Mouse (Mus musculus) CH12.LX (cell line): ENCODE data around the gene Palmd. TPM values are rescaled to one million over a fixed set of nuclear protein-coding genes. Genes with fewer than 3 reads are reported as not detected.

Experiments
- DNase-seq: peaks from one replicate; pipeline ENCODE4 v3.0.0-alpha.2; 2013; ENCODE audit errors: extremely low read depth
- H3K27ac ChIP-seq: 2 replicates; pipeline ENCODE4 v1.5.1; 2012; ENCODE audit warnings: low read depth, mild to moderate bottlenecking, control low read depth, moderate library complexity; ENCODE audit not compliant: insufficient read depth
- H3K27me3 ChIP-seq: replicated peaks from 2 replicates; pipeline ENCODE3; 2012; ENCODE audit warnings: inconsistent platforms
- H3K36me3 ChIP-seq, 2 experiments: replicated peaks in 1 of 2; 2 replicates each; pipeline versions ENCODE3 to v1.6.1; 2012; ENCODE audit warnings: inconsistent platforms in 1 of 2, low read length in 1 of 2, mild to moderate bottlenecking in 1 of 2, mixed read lengths in 1 of 2, moderate library complexity in 1 of 2; ENCODE audit not compliant: control insufficient read depth in 1 of 2, insufficient read depth in 1 of 2
- H3K4me1 ChIP-seq, 2 experiments: 2 replicates each; pipeline ENCODE4 v1.6.1; 2012; ENCODE audit warnings: inconsistent platforms in 1 of 2, moderate library complexity in 1 of 2; ENCODE audit not compliant: insufficient read depth in 2 of 2, control insufficient read depth in 1 of 2
- H3K4me2 ChIP-seq: 2 replicates; pipeline ENCODE4 v1.6.1; 2012; ENCODE audit warnings: low read depth, mild to moderate bottlenecking, control low read depth; ENCODE audit not compliant: poor library complexity, insufficient read depth, severe bottlenecking
- H3K4me3 ChIP-seq, 3 experiments: fragments of 150-350 bp in 1 of 3; sonication (generic) in 1 of 3; replicated peaks in 1 of 3; 2 replicates each; pipeline versions ENCODE3 to v1.5.1; 2011 to 2012; ENCODE audit warnings: low read depth in 2 of 3, low read length in 2 of 3, mild to moderate bottlenecking in 2 of 3, moderate library complexity in 2 of 3, control low read depth in 1 of 3, improper control_type of control experiment in 1 of 3, inconsistent platforms in 1 of 3, mixed read lengths in 1 of 3; ENCODE audit not compliant: poor library complexity in 1 of 3
- H3K79me2 ChIP-seq: replicated peaks from 2 replicates; pipeline ENCODE4 v1.6.1; 2012; ENCODE audit warnings: mild to moderate bottlenecking, moderate library complexity; ENCODE audit not compliant: control insufficient read depth, poor library complexity, insufficient read depth, severe bottlenecking; ENCODE audit errors: extremely low read depth
- H3K9ac ChIP-seq: 2 replicates; pipeline ENCODE4 v1.6.1; 2012; ENCODE audit warnings: low read depth, mild to moderate bottlenecking, control low read depth, moderate library complexity; ENCODE audit not compliant: insufficient read depth
- H3K9me3 ChIP-seq: replicated peaks from 2 replicates; pipeline ENCODE3; 2012; ENCODE audit warnings: low read length, inconsistent platforms, mixed read lengths
- BHLHE40 ChIP-seq: IDR thresholded peaks from 2 replicates; pipeline ENCODE4 v1.6.1; 2011; ENCODE audit warnings: mild to moderate bottlenecking, low read depth, low read length, improper control_type of control experiment
- E2F4 ChIP-seq: IDR thresholded peaks from 2 replicates; pipeline ENCODE4 v1.6.1; 2011; ENCODE audit warnings: low read depth, low read length, improper control_type of control experiment; ENCODE audit not compliant: insufficient replicate concordance
- ELF1 ChIP-seq: IDR thresholded peaks from 2 replicates; pipeline ENCODE4 v1.6.1; 2014; ENCODE audit warnings: low read depth, mild to moderate bottlenecking, inconsistent platforms, low read length, improper control_type of control experiment
- HCFC1 ChIP-seq: IDR thresholded peaks from 2 replicates; pipeline ENCODE4 v1.6.1; 2012; ENCODE audit warnings: low read depth, mild to moderate bottlenecking, inconsistent platforms, low read length, improper control_type of control experiment
- IRF4 ChIP-seq: IDR thresholded peaks from 2 replicates; pipeline ENCODE4 v1.6.1; 2014; ENCODE audit warnings: low read depth, mild to moderate bottlenecking, inconsistent platforms, low read length, improper control_type of control experiment
- JUND ChIP-seq: conservative IDR thresholded peaks from 2 replicates; pipeline ENCODE4 v1.6.1; 2011; ENCODE audit warnings: low read depth, low read length, improper control_type of control experiment
- KAT2A ChIP-seq: IDR thresholded peaks from 2 replicates; pipeline ENCODE4 v1.6.1; 2012; ENCODE audit warnings: low read length, improper control_type of control experiment, inconsistent platforms; ENCODE audit not compliant: insufficient replicate concordance
- MAFK ChIP-seq: IDR thresholded peaks from 2 replicates; pipeline ENCODE4 v1.6.1; 2011; ENCODE audit warnings: low read length, improper control_type of control experiment; ENCODE audit not compliant: insufficient replicate concordance
- MAX ChIP-seq: IDR thresholded peaks from 2 replicates; pipeline ENCODE4 v1.6.1; 2011; ENCODE audit warnings: low read length, improper control_type of control experiment
- MEF2A ChIP-seq: IDR thresholded peaks from 2 replicates; pipeline ENCODE4 v1.6.1; 2014; ENCODE audit warnings: low read depth, mild to moderate bottlenecking, inconsistent platforms, low read length, improper control_type of control experiment, borderline replicate concordance
- MXI1 ChIP-seq: IDR thresholded peaks from 2 replicates; pipeline ENCODE4 v1.6.1; 2011; ENCODE audit warnings: mild to moderate bottlenecking, low read depth, low read length, improper control_type of control experiment
- MYC ChIP-seq: IDR thresholded peaks from 2 replicates; pipeline ENCODE4 v1.6.1; 2011; ENCODE audit warnings: low read depth, mild to moderate bottlenecking, improper control_type of control experiment, low read length
- NRF1 ChIP-seq: IDR thresholded peaks from 2 replicates; pipeline ENCODE4 v1.6.1; 2014; ENCODE audit warnings: low read depth, mild to moderate bottlenecking, inconsistent platforms, low read length, improper control_type of control experiment, moderate library complexity
- PAX5 ChIP-seq: IDR thresholded peaks from 2 replicates; pipeline ENCODE4 v1.6.1; 2012; ENCODE audit warnings: low read length, inconsistent platforms, mixed read lengths
- POLR2AphosphoS2 ChIP-seq: IDR thresholded peaks from 2 replicates; pipeline ENCODE4 v1.6.1; 2011; ENCODE audit warnings: low read depth, low read length, improper control_type of control experiment
- RAD21 ChIP-seq: IDR thresholded peaks from 2 replicates; pipeline ENCODE4 v1.6.1; 2011; ENCODE audit warnings: low read depth, mild to moderate bottlenecking, low read length, improper control_type of control experiment, moderate library complexity
- SIN3A ChIP-seq: IDR thresholded peaks from 2 replicates; pipeline ENCODE4 v1.6.1; 2012; ENCODE audit warnings: low read length, improper control_type of control experiment, inconsistent platforms
- TBP ChIP-seq: conservative IDR thresholded peaks from 2 replicates; pipeline ENCODE4 v1.6.1; 2011; ENCODE audit warnings: low read depth, low read length, improper control_type of control experiment
- TCF12 ChIP-seq: IDR thresholded peaks from 2 replicates; pipeline ENCODE4 v1.6.1; 2014; ENCODE audit warnings: low read depth, mild to moderate bottlenecking, inconsistent platforms, low read length, improper control_type of control experiment
- USF1 ChIP-seq: IDR thresholded peaks from 2 replicates; pipeline ENCODE4 v1.6.1; 2014; ENCODE audit warnings: low read depth, mild to moderate bottlenecking, inconsistent platforms, low read length, improper control_type of control experiment
- USF2 ChIP-seq: conservative IDR thresholded peaks from 2 replicates; pipeline ENCODE4 v1.6.1; 2011; ENCODE audit warnings: low read depth, low read length, improper control_type of control experiment
- dilution Hi-C: fragments of 300-500 bp; cut with MboI; formaldehyde crosslinking; loops from 2 replicates; pipeline ENCODE4 v1.14.3; 2020; ENCODE audit warnings: low sequenced_read_pairs; ENCODE audit not compliant: extremely low pct_unique_long_range_greater_than_20kb, extremely low pct_ligation_motif_present
- in situ Hi-C: fragments of 300-500 bp; cut with MboI; formaldehyde crosslinking; loops from 3 replicates; pipeline ENCODE4 v1.14.3; 2019; ENCODE audit warnings: low sequenced_read_pairs, low pct_ligation_motif_present, low pct_unique_long_range_greater_than_20kb, mixed read lengths
- polyA plus RNA-seq: library from polyadenylated mRNA; unstranded; fragments of >175 nt; gene quantifications from 2 replicates; pipeline ENCODE4 v1.2.1, GENCODE M21; 2012; ENCODE audit warnings: low read depth; ENCODE audit not compliant: insufficient read length
- total RNA-seq, 2 experiments: library from RNA; depleted of rRNA; stranded (reverse); fragments of 300-350 nt in 1 of 2; fragments of >200 nt in 1 of 2; gene quantifications; 2 replicates each; pipeline ENCODE4 v1.2.3; 2012 to 2014

Gene Palmd
- total RNA-seq (2012; rRNA removed) (not detected in 2 replicates), total RNA-seq (2014; rRNA removed) (not detected in 2 replicates), polyA plus RNA-seq (not detected in 2 replicates)

DNA sequence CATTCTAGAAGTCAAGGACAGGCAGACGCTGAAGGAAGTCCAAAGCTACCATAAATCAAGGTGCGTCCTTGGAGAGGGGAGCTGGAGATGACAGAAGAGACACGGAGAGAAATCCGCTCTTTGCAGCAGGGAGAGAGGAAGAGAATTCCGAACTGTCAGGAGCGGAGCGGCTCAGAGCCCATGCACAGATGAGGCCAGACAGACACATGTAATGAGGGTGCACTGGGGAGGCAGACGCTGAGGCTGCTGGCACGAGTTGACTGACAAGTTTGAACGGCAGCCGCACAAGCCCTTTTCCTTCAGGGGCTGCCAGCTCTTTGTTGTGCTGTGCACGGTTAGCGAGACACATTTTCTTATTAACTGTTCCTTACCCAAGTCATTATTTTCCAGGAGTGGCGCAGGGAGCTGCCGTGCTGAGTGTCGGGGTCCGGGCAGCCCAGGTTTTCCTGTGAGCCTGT lies at the start of gene Palmd:
TSS of gene Palmd (minus strand) at position 448 of the 458 bp plus-strand sequence.
- no peak within 1 kb of the TSS for H3K4me3 ChIP-seq
- H3K9ac ChIP-seq = no peak within 1 kb of the TSS
- no peaks in the 10 kb centered on the region for H3K27me3 ChIP-seq
- no peak within 1 kb of the TSS for H3K4me2 ChIP-seq
- no peaks in the 10 kb centered on the region for H3K36me3 ChIP-seq
- TF ChIP-seq NRF1 (no peak), TBP (no peak), USF1 (no peak), BHLHE40 (no peak), POLR2AphosphoS2 (no peak), MAX (no peak), ELF1 (no peak), RAD21 (no peak), HCFC1 (no peak)
- H3K9me3 ChIP-seq = no peaks in the 10 kb centered on the region
- dilution Hi-C loops (no loop called here), in situ Hi-C loops (no loop called here)
- no peak for DNase-seq
- no peaks in the 10 kb centered on the region for H3K4me1 ChIP-seq
- H3K79me2 ChIP-seq = no peaks in the 10 kb centered on the region; the same call in 1 of the 2 replicates
- no peak within 1 kb of the TSS for H3K27ac ChIP-seq

DNA sequence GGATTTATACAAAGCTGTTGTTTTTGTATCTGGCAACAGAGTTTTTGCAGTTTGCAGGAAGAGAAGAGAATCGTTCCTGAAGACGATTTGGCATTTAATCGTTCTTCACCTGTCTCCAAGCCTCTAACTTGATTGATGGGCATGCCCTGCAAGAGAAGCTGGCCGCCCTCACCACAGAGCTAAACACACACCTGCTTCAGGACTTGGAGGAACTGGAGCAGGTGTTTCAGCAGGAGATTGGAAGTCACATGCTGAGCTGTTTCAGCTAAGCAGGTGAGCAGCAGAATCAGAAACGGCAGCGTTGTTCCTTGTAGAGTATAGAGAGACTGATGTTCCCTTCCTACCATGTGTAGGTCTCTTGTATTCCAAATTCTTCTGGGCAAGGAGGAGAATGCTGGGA lies 41.4 kb upstream of the Palmd start:
- no peak overlapping the region for H3K27ac ChIP-seq
- dilution Hi-C loops = no loop called here

More for the DNA sequence above, 41.4 kb upstream of the Palmd start:
- H3K4me2 ChIP-seq = no peak overlapping the region
- in situ Hi-C loops = no loop called here
- no peak overlapping the region for H3K4me3 ChIP-seq
- H3K36me3 ChIP-seq = no peaks in the 10 kb centered on the region
- TF ChIP-seq PAX5 (no peak), MXI1 (no peak), SIN3A (no peak), MEF2A (no peak), USF2 (no peak), JUND (no peak), RAD21 (no peak), TBP (no peak), E2F4 (no peak), KAT2A (no peak), TCF12 (no peak), MAFK (no peak), MYC (no peak), IRF4 (no peak)
- DNase-seq = no peak
- no peaks in the 10 kb centered on the region for H3K9me3 ChIP-seq
- no peaks in the 10 kb centered on the region for H3K4me1 ChIP-seq
- no peaks in the 10 kb centered on the region for H3K27me3 ChIP-seq
- H3K79me2 ChIP-seq = no peaks in the 10 kb centered on the region
- no peak overlapping the region for H3K9ac ChIP-seq
